Comparison of ENCODE assay signal across 14 mouse cellular contexts in the genomic region with DNA sequence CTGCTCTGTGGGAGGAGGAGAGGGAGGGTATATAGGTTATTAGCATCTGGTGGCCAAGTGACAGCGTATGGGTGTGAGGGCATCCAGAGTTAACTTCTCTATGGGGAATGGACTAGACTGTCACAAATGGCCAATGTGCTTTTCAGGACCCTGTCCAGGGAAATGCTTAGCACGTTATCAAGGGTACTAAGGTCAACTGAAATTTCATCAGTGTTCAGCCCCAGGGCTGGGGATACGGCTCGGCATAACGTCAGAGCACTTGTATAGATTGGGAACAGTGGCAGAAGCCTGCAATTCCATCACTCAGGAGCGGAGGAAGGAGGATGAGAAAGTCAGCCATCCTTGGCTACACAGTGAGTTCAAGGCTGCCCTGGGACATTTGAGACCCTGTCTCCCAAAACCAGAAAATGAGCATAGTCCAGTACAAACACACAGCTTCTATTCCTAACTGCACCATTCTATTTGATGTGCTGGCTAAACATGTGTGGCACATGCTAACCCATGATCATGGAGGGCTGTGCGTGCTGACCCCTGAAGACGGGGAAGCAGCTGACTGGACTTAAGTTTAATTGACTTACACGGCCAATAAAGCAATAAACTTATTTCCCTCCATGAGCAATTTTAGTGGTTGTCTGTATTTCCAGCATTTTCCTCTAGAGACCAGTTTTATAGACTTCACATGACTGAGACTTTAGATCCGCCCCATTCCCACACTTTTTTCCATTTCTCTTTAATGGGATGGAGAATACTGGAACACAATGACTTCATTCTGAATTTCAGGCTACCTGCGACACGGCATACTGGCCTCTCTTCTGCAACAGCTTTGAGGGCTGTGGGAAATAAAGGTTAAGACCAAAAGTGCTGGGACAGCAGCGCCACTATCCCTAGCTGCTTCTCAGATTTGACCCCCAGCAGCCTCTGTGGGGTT. TPM values are rescaled to one million over a fixed set of nuclear protein-coding genes. Genes with fewer than 3 reads are reported as not detected.
DNase-seq lines count a peak whose midpoint lies in the region; ATAC-seq lines count a peak whose summit lies in the region.
"Had no signal": no experiment of that assay in that cellular context is flagged by ENCODE, and none has a peak within 500 bp of the region (broad histone marks: within the 10 kb centered on the region; RNA-seq: fewer than 3 reads in every experiment).

No protein-coding gene starts in this region.

- DNase-seq in heart, postnatal 10 days = no peak
- no peak for DNase-seq in liver
- no peak for DNase-seq in gastrocnemius, postnatal 4 days (ENCODE audit: low spot score in 2 of 2)
- DNase-seq: cerebellum, adult 11-12 months; left cerebral cortex, postnatal 4 days; right cerebral cortex, postnatal 4 days; thymus, postnatal 14 days had no signal

- H3K27me3 ChIP-seq in heart, embryonic 12.5 days (replicated peaks) = no peaks in the 10 kb centered on the region
- no peaks in the 10 kb centered on the region for H3K27me3 ChIP-seq in liver, embryonic 16.5 days (ENCODE audit: control insufficient read depth, insufficient read depth, low read depth, low read length)
- no peaks in the 10 kb centered on the region for H3K27me3 ChIP-seq in embryonic facial prominence, embryonic 15.5 days
- H3K27me3 ChIP-seq in limb, embryonic 15.5 days = no peaks in the 10 kb centered on the region
- H3K27me3 ChIP-seq: hindbrain, embryonic 13.5 days; stomach, embryonic 15.5 days had no signal

- 72% methylated on average over 13 of the region's 13 CpGs for WGBS in heart, embryonic 12.5 days
- WGBS in liver, embryonic 16.5 days (ENCODE audit: insufficient replicate concordance) = 71% methylated on average over 13 of the region's 13 CpGs
- 76% methylated on average over 13 of the region's 13 CpGs for WGBS in embryonic facial prominence, embryonic 15.5 days
- WGBS in limb, embryonic 15.5 days = 54% methylated on average over 13 of the region's 13 CpGs

- H3K4me1 ChIP-seq in heart, embryonic 12.5 days (replicated peaks) = peaks cover 71% of the 10 kb centered on the region
- no peaks in the 10 kb centered on the region; the same call in 1 of the 2 replicates for H3K4me1 ChIP-seq in liver, embryonic 16.5 days (ENCODE audit: control insufficient read depth, low read depth, low read length)
- peaks cover 51% of the 10 kb centered on the region for H3K4me1 ChIP-seq in embryonic facial prominence, embryonic 15.5 days
- peaks cover 56% of the 10 kb centered on the region for H3K4me1 ChIP-seq in limb, embryonic 15.5 days

- H3K36me3 ChIP-seq in heart, embryonic 12.5 days = peaks cover 2% of the 10 kb centered on the region; the same call in 1 of the 2 replicates
- no peaks in the 10 kb centered on the region for H3K36me3 ChIP-seq in liver, embryonic 16.5 days (ENCODE audit: control insufficient read depth, insufficient read depth)
- no peaks in the 10 kb centered on the region for H3K36me3 ChIP-seq in embryonic facial prominence, embryonic 15.5 days
- H3K36me3 ChIP-seq in limb, embryonic 15.5 days = no peaks in the 10 kb centered on the region
- H3K36me3 ChIP-seq: stomach, embryonic 15.5 days had no signal

- H3K4me3 ChIP-seq in heart, embryonic 12.5 days = no peak overlapping the region
- no peak overlapping the region for H3K4me3 ChIP-seq in liver, embryonic 16.5 days (ENCODE audit: low read depth, low read length)
- no peak overlapping the region for H3K4me3 ChIP-seq in embryonic facial prominence, embryonic 15.5 days (replicated peaks)
- no peak overlapping the region for H3K4me3 ChIP-seq in limb, embryonic 15.5 days
- H3K4me3 ChIP-seq: hindbrain, embryonic 13.5 days; stomach, embryonic 15.5 days had no signal

- intact Hi-C loops in heart, postnatal 10 days (cut with DNase I) = no loop called here

- peak overlapping the region; percentile 76 for H3K27ac ChIP-seq in heart, embryonic 12.5 days (ENCODE audit: poor library complexity, severe bottlenecking)
- H3K27ac ChIP-seq in liver, embryonic 16.5 days (ENCODE audit: low read length) = no peak overlapping the region
- peak overlapping the region; percentile 51 for H3K27ac ChIP-seq in embryonic facial prominence, embryonic 15.5 days (replicated peaks)
- peak overlapping the region; percentile 90 for H3K27ac ChIP-seq in limb, embryonic 15.5 days
- H3K27ac ChIP-seq: hindbrain, embryonic 13.5 days; macrophage; stomach, embryonic 15.5 days had no signal

- ATAC-seq in heart, embryonic 12.5 days (ENCODE audit: insufficient number of reproducible peaks, low FRiP score) = no peak
- peak; percentile 58 for ATAC-seq in liver, embryonic 16.5 days (ENCODE audit: low read depth)
- no peak for ATAC-seq in embryonic facial prominence, embryonic 15.5 days (ENCODE audit: insufficient number of reproducible peaks, low FRiP score, low TSS enrichment, low read depth)
- no peak for ATAC-seq in limb, embryonic 15.5 days (ENCODE audit: insufficient number of reproducible peaks, low FRiP score, low TSS enrichment, low read depth)

- no peaks in the 10 kb centered on the region for H3K9me3 ChIP-seq in heart, embryonic 12.5 days (replicated peaks)
- H3K9me3 ChIP-seq in liver, embryonic 16.5 days (replicated peaks; ENCODE audit: control insufficient read depth, low read length) = no peaks in the 10 kb centered on the region
- no peaks in the 10 kb centered on the region for H3K9me3 ChIP-seq in embryonic facial prominence, embryonic 15.5 days (replicated peaks)
- no peaks in the 10 kb centered on the region for H3K9me3 ChIP-seq in limb, embryonic 15.5 days
- H3K9me3 ChIP-seq: hindbrain, embryonic 13.5 days; stomach, embryonic 15.5 days had no signal

- peak overlapping the region; percentile 53; the same call in 1 of the 2 replicates for H3K9ac ChIP-seq in heart, embryonic 12.5 days
- H3K9ac ChIP-seq in liver, embryonic 16.5 days (ENCODE audit: low read depth, low read length) = no peak overlapping the region
- no peak overlapping the region for H3K9ac ChIP-seq in embryonic facial prominence, embryonic 15.5 days
- no peak overlapping the region for H3K9ac ChIP-seq in limb, embryonic 15.5 days
- H3K9ac ChIP-seq: hindbrain, embryonic 13.5 days; stomach, embryonic 15.5 days had no signal

- H3K4me2 ChIP-seq in heart, embryonic 12.5 days = no peak overlapping the region
- no peak overlapping the region for H3K4me2 ChIP-seq in liver, embryonic 16.5 days (ENCODE audit: low read depth, low read length)
- H3K4me2 ChIP-seq in embryonic facial prominence, embryonic 15.5 days (replicated peaks) = no peak overlapping the region
- H3K4me2 ChIP-seq in limb, embryonic 15.5 days = peak overlapping the region; percentile 24
- H3K4me2 ChIP-seq: hindbrain, embryonic 13.5 days; stomach, embryonic 15.5 days had no signal

RNA-seq across cellular contexts. Expression of a gene that starts 48.0 kb away (rescaled TPM):
- polyA plus RNA-seq in heart, embryonic 12.5 days (2016; fragmentation: Nextera tagmentation; extraction: Ambion mirVana) = 148 and 153 TPM in 2 replicates
- total RNA-seq in heart, postnatal 10 days (2021) = 10 to 100 TPM; 87.4 to 90.2 TPM
- polyA plus RNA-seq in liver, embryonic 16.5 days (2015; fragmentation: Nextera tagmentation; extraction: Ambion mirVana) = 7.4 and 7.5 TPM in 2 replicates
- polyA plus RNA-seq in embryonic facial prominence, embryonic 15.5 days (2015; fragmentation: Nextera tagmentation; extraction: Ambion mirVana) = 40.3 and 41.8 TPM in 2 replicates
- 39.9 and 41.2 TPM in 2 replicates for polyA plus RNA-seq in limb, embryonic 15.5 days (2015; fragmentation: Nextera tagmentation; extraction: Ambion mirVana)
- 10 to 100 TPM; 31.1 to 37.8 TPM for total RNA-seq in gastrocnemius, postnatal 4 days (2021)
